19 mouse cellular contexts compared by ENCODE assay signal in genomic region chr9:84922306-84922705, GRCm38 (mm10).
"Had no signal": no experiment of that assay in that cellular context is flagged by ENCODE, and none has a peak within 500 bp of the region (broad histone marks: within the 10 kb centered on the region; RNA-seq: fewer than 3 reads in every experiment).

No protein-coding gene starts in this region.

- H3K4me3 ChIP-seq: liver, embryonic 13.5 days; liver, embryonic 15.5 days; lung, embryonic 15.5 days; megakaryocyte, embryonic 14.5 days; midbrain, embryonic 12.5 days; neural tube, embryonic 12.5 days; stomach, embryonic 15.5 days had no signal

- ATAC-seq: liver, postnatal 0 days; midbrain, embryonic 16.5 days had no signal

- H3K4me1 ChIP-seq: liver, embryonic 13.5 days; liver, embryonic 15.5 days; lung, embryonic 15.5 days; megakaryocyte, embryonic 14.5 days; midbrain, embryonic 12.5 days; neural tube, embryonic 12.5 days; stomach, embryonic 15.5 days had no signal

- H3K36me3 ChIP-seq: liver, embryonic 13.5 days; liver, embryonic 15.5 days; lung, embryonic 15.5 days; midbrain, embryonic 12.5 days; neural tube, embryonic 12.5 days; stomach, embryonic 15.5 days had no signal

- H3K27me3 ChIP-seq: liver, embryonic 13.5 days; liver, embryonic 15.5 days; lung, embryonic 15.5 days; megakaryocyte, embryonic 14.5 days; midbrain, embryonic 12.5 days; neural tube, embryonic 12.5 days; stomach, embryonic 15.5 days had no signal

- DNase-seq: liver, embryonic 13.5 days; liver, postnatal 0 days; lung, postnatal 10 days; midbrain, embryonic 14.5 days; right cerebral cortex, postnatal 14 days; right cerebral cortex, postnatal 4 days; spleen, adult 18-20 months; thymus, adult 18-20 months; thymus, postnatal 14 days; thymus, postnatal 36 days had no signal

- H3K4me2 ChIP-seq: liver, embryonic 11.5 days; liver, embryonic 13.5 days; liver, embryonic 15.5 days; lung, embryonic 15.5 days; midbrain, embryonic 12.5 days; neural tube, embryonic 12.5 days; stomach, embryonic 15.5 days had no signal

- H3K27ac ChIP-seq: liver, embryonic 13.5 days; liver, embryonic 15.5 days; lung, embryonic 15.5 days; macrophage; midbrain, embryonic 12.5 days; neural tube, embryonic 12.5 days; stomach, embryonic 15.5 days had no signal

- H3K9me3 ChIP-seq: liver, embryonic 13.5 days; liver, embryonic 15.5 days; lung, embryonic 15.5 days; midbrain, embryonic 12.5 days; neural tube, embryonic 12.5 days; stomach, embryonic 15.5 days had no signal

- H3K9ac ChIP-seq: liver, embryonic 13.5 days; liver, embryonic 15.5 days; liver, postnatal 0 days; lung, embryonic 15.5 days; midbrain, embryonic 12.5 days; neural tube, embryonic 12.5 days; stomach, embryonic 15.5 days had no signal
